Mouse (Mus musculus): ENCODE results near the gene Bcl9l. TPM values are rescaled to one million over a fixed set of nuclear protein-coding genes. Genes with fewer than 3 reads are reported as not detected.

Gene Bcl9l
- polyA plus RNA-seq, 1 experiment from 2014 or later: 7.7 TPM

DNA sequence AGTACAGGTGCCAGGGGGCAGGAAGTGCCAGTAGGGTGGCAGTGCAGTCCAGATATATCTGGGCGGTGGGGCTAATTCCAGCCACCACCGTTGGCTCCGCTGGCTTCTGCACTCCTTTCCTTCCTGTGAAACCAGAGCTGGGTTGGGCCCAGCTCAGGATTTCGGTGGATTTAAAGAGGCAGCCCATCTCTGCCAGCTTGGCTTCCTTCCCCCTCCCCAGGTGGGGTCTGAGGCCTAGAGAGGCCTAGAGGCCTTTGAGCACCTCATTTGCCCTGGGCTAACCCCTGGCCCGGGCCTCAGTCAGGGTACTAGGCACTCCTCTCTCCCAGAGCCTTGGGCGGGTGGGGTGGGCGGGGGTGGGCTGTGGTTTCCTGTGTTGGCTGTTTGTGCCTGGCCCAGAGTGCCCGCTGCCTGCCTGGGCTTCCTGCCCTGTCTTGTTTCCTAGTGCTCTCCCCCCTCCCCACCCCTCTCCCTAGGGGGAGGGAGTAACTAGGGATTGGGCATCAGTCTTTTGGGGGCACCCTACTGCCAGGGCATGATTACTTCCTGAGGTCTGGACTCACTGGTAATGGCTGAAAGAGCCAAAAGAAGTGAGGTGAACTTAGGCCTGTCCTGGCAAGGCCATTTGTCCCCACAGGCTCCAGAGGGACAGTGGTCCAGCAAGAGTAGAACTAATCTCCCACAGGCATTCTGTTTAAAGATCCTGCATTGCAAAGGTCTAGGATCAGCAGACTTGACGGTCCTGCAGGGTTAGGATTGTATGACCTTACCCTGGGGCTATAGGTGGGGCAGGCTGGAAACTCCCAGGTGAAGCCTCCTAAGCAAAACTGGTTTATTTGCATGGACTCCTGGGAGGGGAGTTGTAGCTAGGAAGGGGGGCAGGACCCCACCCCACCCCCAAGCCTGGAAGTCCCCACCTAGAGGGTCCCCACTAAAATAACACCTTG is 12.5 kb downstream of the Bcl9l start:
- no peaks in the 10 kb centered on the region for H3K9me3 ChIP-seq
- H3K4me3 ChIP-seq: peak overlapping the region; percentile 30
- H3K27ac ChIP-seq (replicated peaks): peak overlapping the region; percentile 74
- H3K27me3 ChIP-seq (replicated peaks; ENCODE audit: low read depth, poor library complexity, severe bottlenecking): no peaks in the 10 kb centered on the region
- DNase-seq (ENCODE audit: low spot score): no peak
- WGBS: 24% methylated on average over 9 of the region's 9 CpGs
- H3K36me3 ChIP-seq (replicated peaks): peaks cover 32% of the 10 kb centered on the region
- peaks cover 99% of the 10 kb centered on the region for H3K4me1 ChIP-seq

DNA sequence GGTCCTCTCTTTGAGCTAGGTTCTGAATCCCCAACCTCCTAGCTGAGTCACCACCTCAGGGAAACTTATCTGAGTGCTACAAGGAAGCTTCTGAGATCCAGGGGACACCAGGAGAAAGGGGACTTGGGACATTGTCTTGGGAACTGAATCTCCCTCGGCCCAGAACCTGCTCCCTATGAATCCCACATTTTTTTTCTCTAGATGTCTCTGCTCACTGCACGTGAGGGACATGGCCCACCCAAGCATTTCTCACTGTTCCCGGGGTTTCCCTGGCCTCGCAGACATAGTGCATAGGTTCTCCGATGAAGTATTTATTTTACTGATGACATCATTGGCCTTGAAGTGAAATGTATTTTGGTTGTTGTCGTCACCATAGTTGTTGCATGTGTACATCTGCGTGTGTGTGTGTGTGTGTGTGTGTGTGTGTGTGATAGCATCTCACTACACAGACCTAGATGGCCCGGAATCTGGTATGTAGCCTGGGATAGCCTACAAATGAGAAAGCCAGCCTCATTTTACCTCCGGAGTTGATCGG is 13.3 kb downstream of the Bcl9l start:
- peaks cover 36% of the 10 kb centered on the region for H3K36me3 ChIP-seq (replicated peaks)
- peak overlapping the region; percentile 74; the same call in 1 of the 2 replicates for H3K27ac ChIP-seq (replicated peaks)
- H3K27me3 ChIP-seq (replicated peaks; ENCODE audit: low read depth, poor library complexity, severe bottlenecking): no peaks in the 10 kb centered on the region
- 86% methylated on average over 10 of the region's 10 CpGs for WGBS
- DNase-seq (ENCODE audit: low spot score): no peak
- H3K4me1 ChIP-seq: peaks cover 99% of the 10 kb centered on the region
- H3K9me3 ChIP-seq: no peaks in the 10 kb centered on the region
- H3K4me3 ChIP-seq: no peak overlapping the region

DNA sequence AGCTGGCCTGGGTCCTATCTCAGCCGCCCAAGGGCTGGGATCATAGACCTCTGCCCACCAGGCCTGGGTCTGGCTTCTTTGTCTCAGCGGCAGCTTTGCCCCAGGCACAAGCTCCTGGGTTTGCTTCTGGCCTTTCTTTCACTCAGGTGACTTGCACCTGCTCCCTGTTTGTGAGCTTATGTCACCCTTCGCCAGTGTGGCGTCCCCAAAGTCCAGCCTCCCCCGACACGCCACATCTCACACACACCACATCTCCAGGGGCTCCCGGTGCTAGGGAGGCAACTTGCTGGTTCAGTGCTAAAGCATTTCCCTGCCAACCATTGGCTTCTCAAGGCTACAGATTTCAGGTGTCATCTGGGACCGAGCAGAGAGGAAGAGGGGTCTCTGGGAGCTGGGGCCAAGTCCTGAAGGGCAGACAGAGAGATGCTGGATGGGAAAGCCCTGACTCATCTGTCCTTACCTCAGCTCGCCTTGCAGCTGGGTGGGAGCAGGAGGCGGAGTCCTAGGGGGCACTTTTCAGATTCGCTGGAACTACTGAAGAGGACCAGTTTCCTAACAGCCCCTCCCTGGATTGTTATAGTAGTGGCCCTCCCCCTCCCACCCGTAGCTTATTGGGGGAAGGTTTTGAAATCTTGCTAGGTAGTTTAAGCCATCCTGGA is 14.3 kb downstream of the Bcl9l start:
- Histone ChIP-seq H3K4me3 (peak overlapping the region; percentile 56), H3K27ac (replicated peaks) (peak overlapping the region; percentile 93), H3K9me3 (no peaks in the 10 kb centered on the region), H3K27me3 (replicated peaks; ENCODE audit: low read depth, poor library complexity, severe bottlenecking) (peaks cover 7% of the 10 kb centered on the region; the same call in 1 of the 2 replicates), H3K36me3 (replicated peaks) (peaks cover 38% of the 10 kb centered on the region), H3K4me1 (peaks cover 100% of the 10 kb centered on the region)
- 46% methylated on average over 12 of the region's 12 CpGs for WGBS
- peak; percentile 9 for DNase-seq (ENCODE audit: low spot score)

DNA sequence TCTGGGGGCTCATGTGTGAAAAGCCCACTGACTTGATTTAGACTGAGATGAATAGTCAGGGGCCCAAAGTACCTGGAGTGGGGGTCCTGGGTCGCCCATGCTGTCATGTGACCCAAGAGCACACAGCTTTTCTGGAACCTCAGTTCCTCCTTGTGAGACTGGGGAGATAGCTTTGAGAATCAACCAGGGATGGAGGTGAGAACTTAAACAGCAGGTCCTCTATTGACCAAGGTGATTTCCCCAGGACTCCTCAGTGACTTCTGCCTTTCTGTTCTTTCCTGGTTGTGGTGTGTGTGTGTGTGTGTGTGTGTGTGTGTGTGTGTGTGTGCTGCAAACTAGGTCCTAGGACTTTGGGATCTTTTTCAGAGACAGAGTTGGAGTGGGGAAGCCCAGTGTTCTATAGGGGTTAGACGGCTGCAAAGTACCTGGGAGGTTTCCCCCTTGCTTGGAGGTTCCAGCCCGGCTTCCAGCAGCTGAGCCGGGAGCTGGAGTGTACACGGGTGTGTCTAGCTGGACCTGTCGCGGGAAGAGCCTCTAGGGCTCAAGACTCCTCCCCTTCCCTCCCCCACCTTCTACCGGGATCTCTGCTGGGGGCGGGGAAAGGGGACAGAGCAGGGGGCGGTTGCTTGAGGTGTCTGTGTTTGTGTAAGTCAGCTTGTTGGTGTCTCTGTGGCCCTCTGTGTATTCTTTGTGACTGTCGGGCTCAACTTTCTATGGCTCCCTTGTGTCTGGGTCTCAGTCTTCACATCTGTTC is 15.2 kb downstream of the Bcl9l start:
- H3K4me3 ChIP-seq: peak overlapping the region; percentile 56
- peak; percentile 78 for DNase-seq (ENCODE audit: low spot score)
- WGBS: 2% methylated on average over 11 of the region's 11 CpGs
- peaks cover 7% of the 10 kb centered on the region; the same call in 1 of the 2 replicates for H3K27me3 ChIP-seq (replicated peaks; ENCODE audit: low read depth, poor library complexity, severe bottlenecking)
- peaks cover 95% of the 10 kb centered on the region for H3K4me1 ChIP-seq
- H3K27ac ChIP-seq (replicated peaks): peak overlapping the region; percentile 93
- no peaks in the 10 kb centered on the region for H3K9me3 ChIP-seq
- H3K36me3 ChIP-seq (replicated peaks): peaks cover 37% of the 10 kb centered on the region

DNA sequence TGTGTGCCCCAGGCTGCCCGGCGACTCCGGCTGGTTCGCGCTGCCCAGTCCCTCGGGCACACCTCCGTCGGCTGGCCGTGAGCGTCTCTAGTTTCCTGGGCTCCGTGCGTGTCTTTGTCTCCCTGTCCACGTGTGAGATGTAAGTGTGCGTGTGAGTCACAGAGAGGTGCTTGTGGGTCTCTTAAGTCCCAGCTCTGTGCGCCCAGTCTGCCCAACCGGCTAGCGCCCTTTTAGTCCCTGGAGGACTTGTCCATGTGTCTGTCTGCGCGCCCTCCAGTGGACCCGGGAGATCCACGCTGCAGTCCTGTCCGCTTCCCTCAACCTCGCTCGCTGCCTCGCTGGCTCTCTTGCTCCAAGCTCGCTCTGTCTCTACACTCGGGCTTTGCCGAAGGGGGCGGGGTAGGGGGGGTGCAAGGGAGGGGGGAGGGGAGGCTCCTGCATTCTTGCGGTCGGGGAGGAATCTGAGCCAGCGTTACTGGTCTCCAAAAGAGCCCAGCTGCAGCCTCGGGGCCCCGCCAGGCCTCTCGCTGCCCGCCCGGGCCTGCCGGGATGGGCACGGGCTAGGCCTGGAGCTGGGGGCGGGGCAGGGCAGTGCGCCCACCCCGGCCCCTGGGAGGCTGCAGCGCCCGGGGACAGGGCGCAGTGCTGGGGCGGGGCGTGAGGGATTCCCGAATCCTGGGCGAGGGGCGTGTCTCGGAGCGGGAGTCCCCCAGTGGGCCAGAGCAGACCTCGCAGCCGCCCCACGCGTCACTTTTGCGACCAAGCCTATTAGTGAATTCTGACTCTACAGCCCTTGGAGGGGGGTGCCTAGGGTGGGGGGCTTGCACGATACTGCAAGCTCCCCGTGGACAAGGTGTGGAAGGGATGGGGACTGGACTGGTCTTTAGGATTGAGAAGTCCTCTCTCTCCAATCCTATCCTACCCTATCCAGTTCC is 16.1 kb downstream of the Bcl9l start:
- H3K9me3 ChIP-seq: no peaks in the 10 kb centered on the region
- WGBS: under 1% methylated on average over 59 of the region's 59 CpGs
- H3K4me3 ChIP-seq: peak overlapping the region; percentile 56
- H3K36me3 ChIP-seq (replicated peaks): peaks cover 42% of the 10 kb centered on the region
- peaks cover 86% of the 10 kb centered on the region for H3K4me1 ChIP-seq
- peak overlapping the region; percentile 93 for H3K27ac ChIP-seq (replicated peaks)
- H3K27me3 ChIP-seq (replicated peaks; ENCODE audit: low read depth, poor library complexity, severe bottlenecking): peaks cover 7% of the 10 kb centered on the region; the same call in 1 of the 2 replicates
- DNase-seq (ENCODE audit: low spot score): peak; percentile 94

DNA sequence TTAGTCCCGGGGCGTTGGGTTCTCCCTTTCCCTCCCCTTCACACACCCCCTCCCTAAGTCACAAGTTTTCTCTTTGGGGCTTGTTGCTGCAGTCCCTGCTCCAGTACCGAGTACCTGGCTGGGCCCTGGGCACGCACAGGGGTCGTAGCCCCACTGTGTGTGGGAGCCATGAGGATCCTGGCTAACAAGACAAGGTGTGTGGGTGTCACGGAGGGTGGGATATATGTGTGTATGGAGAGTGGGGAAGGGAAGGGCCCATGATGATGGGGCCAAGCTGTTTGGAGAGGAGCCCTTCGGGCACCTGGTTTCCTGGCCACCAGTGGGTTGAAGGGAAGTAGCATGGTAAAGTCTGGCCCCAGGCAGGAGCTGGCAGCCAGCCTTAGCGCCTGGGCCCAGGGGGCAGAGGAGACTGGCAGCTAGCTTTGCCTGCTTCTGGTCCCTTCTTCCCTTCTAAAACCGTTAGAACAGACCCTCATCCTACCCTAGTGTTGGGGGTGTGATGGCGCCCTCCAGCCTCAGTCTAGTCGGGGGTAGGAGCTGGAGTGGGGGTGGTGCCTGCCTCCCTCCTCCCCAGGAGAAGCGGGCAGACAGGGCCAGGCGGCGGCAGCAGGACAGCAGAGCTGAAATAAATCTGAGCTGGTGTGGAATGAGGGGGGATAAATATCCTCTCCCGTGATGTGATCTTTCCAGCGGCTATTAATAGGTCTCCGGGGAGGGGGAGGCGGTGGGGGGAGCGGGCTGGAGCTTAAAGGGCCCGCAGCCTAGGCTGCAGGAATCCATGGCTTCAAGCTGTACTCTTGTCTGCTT is 16.9 kb downstream of the Bcl9l start:
- Histone ChIP-seq H3K4me3 (peak overlapping the region; percentile 56), H3K9me3 (no peaks in the 10 kb centered on the region), H3K27ac (replicated peaks) (peak overlapping the region; percentile 93), H3K4me1 (peaks cover 77% of the 10 kb centered on the region), H3K27me3 (replicated peaks; ENCODE audit: low read depth, poor library complexity, severe bottlenecking) (peaks cover 7% of the 10 kb centered on the region; the same call in 1 of the 2 replicates), H3K36me3 (replicated peaks) (peaks cover 46% of the 10 kb centered on the region)
- 4% methylated on average over 20 of the region's 20 CpGs for WGBS
- DNase-seq (ENCODE audit: low spot score): peak; percentile 77

DNA sequence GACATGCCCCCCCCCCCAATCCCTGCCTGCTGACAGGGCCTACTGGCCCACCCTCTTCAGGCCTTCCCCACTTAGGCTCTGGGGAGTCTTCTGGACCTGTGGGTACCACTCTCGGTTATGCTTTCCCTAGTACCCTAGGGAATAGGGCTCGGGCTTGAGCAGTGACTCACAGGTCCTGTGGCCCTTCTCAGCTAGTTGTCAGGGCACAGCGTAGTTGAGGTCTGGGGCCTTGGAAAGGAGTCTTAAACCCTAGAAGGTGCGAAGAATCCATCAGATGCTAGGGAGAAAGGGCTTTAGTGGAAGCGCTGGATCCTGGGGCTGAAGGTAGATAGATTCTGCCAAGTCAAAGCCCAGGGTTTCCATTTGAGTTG is 17.5 kb downstream of the Bcl9l start:
- peak overlapping the region; percentile 56 for H3K4me3 ChIP-seq
- H3K27ac ChIP-seq (replicated peaks): peak overlapping the region; percentile 93
- H3K27me3 ChIP-seq (replicated peaks; ENCODE audit: low read depth, poor library complexity, severe bottlenecking): peaks cover 7% of the 10 kb centered on the region; the same call in 1 of the 2 replicates
- DNase-seq (ENCODE audit: low spot score): no peak
- H3K36me3 ChIP-seq (replicated peaks): peaks cover 52% of the 10 kb centered on the region
- 27% methylated on average over 5 of the region's 5 CpGs for WGBS
- H3K4me1 ChIP-seq: peaks cover 72% of the 10 kb centered on the region
- no peaks in the 10 kb centered on the region for H3K9me3 ChIP-seq

DNA sequence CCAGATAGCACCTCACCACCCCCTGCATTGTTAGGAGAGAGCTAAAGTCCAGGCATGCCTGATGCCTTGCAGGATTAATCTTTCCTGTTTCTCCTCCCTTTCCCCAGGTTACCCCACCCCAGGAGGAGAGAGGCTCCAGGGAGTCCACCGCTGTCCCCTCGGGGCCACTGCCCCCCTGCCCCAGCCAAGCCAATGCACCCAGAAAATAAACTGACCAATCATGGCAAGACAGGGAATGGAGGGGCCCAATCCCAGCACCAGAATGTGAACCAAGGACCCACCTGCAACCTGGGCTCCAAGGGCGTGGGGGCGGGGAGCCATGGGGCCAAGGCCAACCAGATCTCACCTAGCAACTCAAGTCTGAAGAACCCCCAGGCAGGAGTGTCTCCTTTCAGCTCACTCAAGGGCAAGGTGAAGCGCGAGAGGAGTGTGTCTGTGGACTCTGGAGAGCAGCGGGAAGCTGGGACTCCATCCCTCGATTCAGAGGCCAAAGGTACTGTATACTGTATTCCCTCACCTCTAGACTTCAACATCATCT is 18.1 kb downstream of the Bcl9l start:
- Histone ChIP-seq H3K4me3 (peak overlapping the region; percentile 56), H3K27me3 (replicated peaks; ENCODE audit: low read depth, poor library complexity, severe bottlenecking) (peaks cover 7% of the 10 kb centered on the region; the same call in 1 of the 2 replicates), H3K4me1 (peaks cover 71% of the 10 kb centered on the region), H3K36me3 (replicated peaks) (peaks cover 57% of the 10 kb centered on the region), H3K27ac (replicated peaks) (peak overlapping the region; percentile 93), H3K9me3 (no peaks in the 10 kb centered on the region)
- WGBS: 34% methylated on average over 8 of the region's 8 CpGs
- no peak for DNase-seq (ENCODE audit: low spot score)

DNA sequence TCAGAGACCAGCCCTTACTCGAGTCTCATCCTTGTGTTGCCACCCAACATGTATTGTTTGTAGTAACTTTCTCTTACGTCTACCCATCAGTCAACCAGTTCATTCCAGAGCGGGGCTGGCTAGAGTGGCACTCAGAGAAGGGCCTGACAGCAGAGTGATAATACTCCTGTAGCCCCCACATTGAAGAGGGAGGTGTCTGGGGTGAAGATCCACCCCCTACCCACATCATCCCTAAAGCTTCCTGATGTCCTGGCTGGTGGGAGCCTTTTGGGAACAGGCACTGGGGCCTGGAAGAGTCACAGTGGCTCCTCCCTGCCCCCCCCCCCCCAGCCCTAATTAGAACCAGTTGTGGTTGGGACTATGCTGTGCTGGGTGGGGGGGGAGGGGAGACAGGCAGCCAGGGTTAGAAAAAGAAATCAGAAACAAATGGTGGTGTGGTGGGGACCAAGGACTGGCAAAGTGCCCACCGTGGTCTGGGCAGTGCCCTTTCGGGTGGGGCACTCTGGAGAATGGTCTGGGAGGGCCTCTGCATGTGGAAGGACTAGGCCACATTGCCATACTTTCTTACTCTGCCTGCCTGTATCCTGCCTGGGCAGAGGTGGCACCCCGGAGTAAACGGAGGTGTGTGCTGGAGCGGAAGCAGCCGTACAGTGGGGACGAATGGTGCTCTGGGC is 18.7 kb downstream of the Bcl9l start:
- DNase-seq (ENCODE audit: low spot score): peak; percentile 77
- 25% methylated on average over 10 of the region's 10 CpGs for WGBS
- H3K9me3 ChIP-seq: no peaks in the 10 kb centered on the region
- peaks cover 57% of the 10 kb centered on the region for H3K36me3 ChIP-seq (replicated peaks)
- peaks cover 7% of the 10 kb centered on the region; the same call in 1 of the 2 replicates for H3K27me3 ChIP-seq (replicated peaks; ENCODE audit: low read depth, poor library complexity, severe bottlenecking)
- peaks cover 71% of the 10 kb centered on the region for H3K4me1 ChIP-seq
- H3K27ac ChIP-seq (replicated peaks): peak overlapping the region; percentile 93
- H3K4me3 ChIP-seq: peak overlapping the region; percentile 56

DNA sequence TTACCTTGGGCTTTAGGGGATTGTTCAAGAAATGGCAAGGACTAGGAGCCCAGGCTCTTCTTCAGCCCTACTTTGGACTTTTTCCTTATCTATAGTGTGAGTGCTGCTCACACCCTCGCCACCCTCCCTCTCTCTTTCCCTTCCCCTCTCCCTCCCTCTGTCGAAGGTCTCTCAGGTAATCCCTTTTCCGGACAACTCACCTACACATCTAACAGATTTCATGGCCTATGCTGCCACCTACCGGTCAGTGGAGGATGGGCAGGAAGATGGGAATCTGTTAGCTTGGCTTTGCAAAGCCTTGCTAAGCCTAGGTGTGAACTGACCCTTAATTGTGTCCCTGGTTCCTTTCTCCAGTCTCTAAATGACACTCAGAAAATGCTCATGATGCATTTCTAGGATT is 19.4 kb downstream of the Bcl9l start:
- 0% methylated on average over 4 of the region's 4 CpGs for WGBS
- peak overlapping the region; percentile 93 for H3K27ac ChIP-seq (replicated peaks)
- H3K27me3 ChIP-seq (replicated peaks; ENCODE audit: low read depth, poor library complexity, severe bottlenecking): peaks cover 7% of the 10 kb centered on the region; the same call in 1 of the 2 replicates
- peaks cover 60% of the 10 kb centered on the region for H3K36me3 ChIP-seq (replicated peaks)
- peak; percentile 86 for DNase-seq (ENCODE audit: low spot score)
- H3K4me3 ChIP-seq: peak overlapping the region; percentile 56
- H3K4me1 ChIP-seq: peaks cover 64% of the 10 kb centered on the region
- no peaks in the 10 kb centered on the region for H3K9me3 ChIP-seq
